In genomic region chr16:22802786-22803185, GRCm38 (mm10) we compare ENCODE assay signal across 31 mouse cellular contexts. TPM values are rescaled to one million over a fixed set of nuclear protein-coding genes. Genes with fewer than 3 reads are reported as not detected.
DNase-seq lines count a peak whose midpoint lies in the region; ATAC-seq lines count a peak whose summit lies in the region.
"Had no signal": no experiment of that assay in that cellular context is flagged by ENCODE, and none has a peak within 500 bp of the region (broad histone marks: within the 10 kb centered on the region; RNA-seq: fewer than 3 reads in every experiment).

No protein-coding gene starts in this region.

- no peak overlapping the region for H3K4me2 ChIP-seq in forebrain, embryonic 12.5 days
- no peak overlapping the region for H3K4me2 ChIP-seq in forebrain, embryonic 11.5 days (ENCODE audit: low read depth, low read length, severe bottlenecking)
- no peak overlapping the region for H3K4me2 ChIP-seq in forebrain, embryonic 16.5 days (ENCODE audit: low read length)
- H3K4me2 ChIP-seq: heart, embryonic 13.5 days; hindbrain, embryonic 12.5 days; hindbrain, embryonic 15.5 days had no signal

- intact Hi-C loops in heart, postnatal 14 days (cut with DNase I) = no loop called here

- H3K4me3 ChIP-seq in forebrain, embryonic 12.5 days (replicated peaks) = no peak overlapping the region
- no peak overlapping the region for H3K4me3 ChIP-seq in forebrain, embryonic 11.5 days (ENCODE audit: low read depth, low read length)
- no peak overlapping the region for H3K4me3 ChIP-seq in forebrain, embryonic 16.5 days (replicated peaks; ENCODE audit: low read length)
- H3K4me3 ChIP-seq: heart, adult 2 months; heart, embryonic 10.5 days; heart, embryonic 13.5 days; hindbrain, embryonic 12.5 days; hindbrain, embryonic 15.5 days had no signal

- H3K4me1 ChIP-seq in forebrain, embryonic 12.5 days = peaks cover 18% of the 10 kb centered on the region
- H3K4me1 ChIP-seq in forebrain, embryonic 11.5 days (replicated peaks; ENCODE audit: control insufficient read depth, insufficient read depth, low read length) = peaks cover 7% of the 10 kb centered on the region
- peaks cover 8% of the 10 kb centered on the region for H3K4me1 ChIP-seq in forebrain, embryonic 16.5 days (replicated peaks; ENCODE audit: control insufficient read depth, insufficient read depth, low read length)
- H3K4me1 ChIP-seq: heart, embryonic 10.5 days had no signal

- H3K27me3 ChIP-seq in forebrain, embryonic 12.5 days = peaks cover 47% of the 10 kb centered on the region
- H3K27me3 ChIP-seq in forebrain, embryonic 11.5 days (ENCODE audit: control insufficient read depth, insufficient read depth, low read length) = peaks cover 4% of the 10 kb centered on the region; the same call in 1 of the 2 replicates
- H3K27me3 ChIP-seq in forebrain, embryonic 16.5 days (replicated peaks; ENCODE audit: control insufficient read depth, insufficient read depth, low read length) = no peaks in the 10 kb centered on the region
- H3K27me3 ChIP-seq: CH12.LX, Patski had no signal

- DNase-seq in forebrain, embryonic 11.5 days (ENCODE audit: low spot score) = no peak
- DNase-seq in retina, postnatal 1 day = peak; percentile 52
- DNase-seq in retina, embryonic 14.5 days (ENCODE audit: low spot score) = no peak
- DNase-seq in ovary, postnatal 36 days (ENCODE audit: low spot score) = no peak
- DNase-seq in heart, postnatal 14 days = no peak
- DNase-seq: adrenal gland, postnatal 10 days; adrenal gland, postnatal 36 days; B cell, adult 2 months; cerebellum, adult 11 months; cerebellum, adult 2 months; cerebellum, postnatal 14 days; gastrocnemius, postnatal 10 days; gastrocnemius, postnatal 36 days; heart, adult 2 months had no signal

- peak; percentile 50; the same call in 1 of the 2 replicates for ATAC-seq in forebrain, embryonic 12.5 days (ENCODE audit: low FRiP score)
- no peak for ATAC-seq in forebrain, embryonic 11.5 days (replicated peaks; ENCODE audit: low FRiP score)
- ATAC-seq in forebrain, embryonic 16.5 days = peak; percentile 57
- ATAC-seq: intestine, postnatal 0 days; Patski had no signal

- 51% methylated on average over 7 of the region's 7 CpGs for WGBS in forebrain, embryonic 12.5 days
- WGBS in forebrain, embryonic 11.5 days = 73% methylated on average over 7 of the region's 7 CpGs
- 26% methylated on average over 7 of the region's 7 CpGs for WGBS in forebrain, embryonic 16.5 days

- H3K27ac ChIP-seq in forebrain, embryonic 12.5 days = no peak overlapping the region
- H3K27ac ChIP-seq in forebrain, embryonic 11.5 days (ENCODE audit: low read depth, low read length) = no peak overlapping the region
- H3K27ac ChIP-seq in forebrain, embryonic 16.5 days (ENCODE audit: low read length) = peak overlapping the region; percentile 56; the same call in 1 of the 2 replicates
- H3K27ac ChIP-seq: heart, adult 2 months; heart, embryonic 10.5 days; heart, embryonic 13.5 days; hindbrain, embryonic 12.5 days; hindbrain, embryonic 15.5 days had no signal

- no peak overlapping the region for H3K9ac ChIP-seq in forebrain, embryonic 12.5 days
- no peak overlapping the region for H3K9ac ChIP-seq in forebrain, embryonic 11.5 days (ENCODE audit: low read length)
- no peak overlapping the region for H3K9ac ChIP-seq in forebrain, embryonic 16.5 days (replicated peaks; ENCODE audit: low read depth, low read length)
- H3K9ac ChIP-seq: heart, embryonic 13.5 days; hindbrain, embryonic 12.5 days; hindbrain, embryonic 15.5 days had no signal

- H3K36me3 ChIP-seq in forebrain, embryonic 12.5 days (replicated peaks) = no peaks in the 10 kb centered on the region
- no peaks in the 10 kb centered on the region for H3K36me3 ChIP-seq in forebrain, embryonic 11.5 days (ENCODE audit: control insufficient read depth, insufficient read depth, low read length)
- H3K36me3 ChIP-seq in forebrain, embryonic 16.5 days (ENCODE audit: control insufficient read depth, insufficient read depth) = no peaks in the 10 kb centered on the region
- H3K36me3 ChIP-seq: G1E; heart, embryonic 10.5 days; heart, embryonic 13.5 days; hindbrain, embryonic 12.5 days; hindbrain, embryonic 15.5 days had no signal

- H3K9me3 ChIP-seq in forebrain, embryonic 12.5 days = no peaks in the 10 kb centered on the region
- H3K9me3 ChIP-seq in forebrain, embryonic 11.5 days (ENCODE audit: control insufficient read depth, low read length) = no peaks in the 10 kb centered on the region
- no peaks in the 10 kb centered on the region for H3K9me3 ChIP-seq in forebrain, embryonic 16.5 days (ENCODE audit: control insufficient read depth, low read length)
- H3K9me3 ChIP-seq: G1E; heart, embryonic 10.5 days; heart, embryonic 13.5 days; hindbrain, embryonic 12.5 days; hindbrain, embryonic 15.5 days had no signal

RNA-seq across cellular contexts. Expression of gene Crygs, which starts 8.6 kb away (rescaled TPM):
- polyA plus RNA-seq in forebrain, embryonic 12.5 days (2016; fragmentation: Nextera tagmentation; extraction: Ambion mirVana) = not detected in 2 replicates
- polyA plus RNA-seq in forebrain, embryonic 11.5 days (2014; fragmentation: Nextera tagmentation; extraction: Ambion mirVana) = not detected in 2 replicates
- polyA plus RNA-seq in forebrain, embryonic 16.5 days (2015; fragmentation: Nextera tagmentation; extraction: Ambion mirVana) = not detected in 2 replicates
- total RNA-seq in heart, postnatal 14 days (2021) = not detected
- total RNA-seq: adrenal gland, adult 18-20 months; adrenal gland, postnatal 10 days; adrenal gland, postnatal 36 days; CH12.LX; gastrocnemius, postnatal 10 days; gastrocnemius, postnatal 36 days; granulocyte monocyte progenitor cell, adult 5-6 weeks; heart, adult 2 months; heart, postnatal 25 days; hematopoietic stem cell, adult 5-6 weeks had no signal
- polyA plus RNA-seq: embryonic facial prominence, embryonic 14.5 days; G1E; heart, adult 2 months; heart, embryonic 13.5 days; heart, embryonic 16.5 days; hindbrain, embryonic 12.5 days; hindbrain, embryonic 15.5 days; intestine, embryonic 14.5 days; intestine, postnatal 0 days had no signal

RNA-seq across cellular contexts. Expression of gene Tbccd1, which starts 54.7 kb away (rescaled TPM):
- polyA plus RNA-seq in forebrain, embryonic 12.5 days (2016; fragmentation: Nextera tagmentation; extraction: Ambion mirVana) = 30.8 and 36.2 TPM in 2 replicates
- polyA plus RNA-seq in forebrain, embryonic 11.5 days (2014; fragmentation: Nextera tagmentation; extraction: Ambion mirVana) = 35.0 and 37.0 TPM in 2 replicates
- polyA plus RNA-seq in forebrain, embryonic 16.5 days (2015; fragmentation: Nextera tagmentation; extraction: Ambion mirVana) = 22.2 and 26.4 TPM in 2 replicates
- 1 to 10 TPM; 9.1 to 9.9 TPM for total RNA-seq in heart, postnatal 14 days (2021)

RNA-seq across cellular contexts. Expression of gene Dnajb11, which starts 54.9 kb away (rescaled TPM):
- 87.7 and 87.8 TPM in 2 replicates for polyA plus RNA-seq in forebrain, embryonic 12.5 days (2016; fragmentation: Nextera tagmentation; extraction: Ambion mirVana)
- polyA plus RNA-seq in forebrain, embryonic 11.5 days (2014; fragmentation: Nextera tagmentation; extraction: Ambion mirVana) = 95.6 and 97.3 TPM in 2 replicates
- 83.4 and 85.7 TPM in 2 replicates for polyA plus RNA-seq in forebrain, embryonic 16.5 days (2015; fragmentation: Nextera tagmentation; extraction: Ambion mirVana)
- 10 to 100 TPM; 47.6 to 54.3 TPM for total RNA-seq in heart, postnatal 14 days (2021)
